Mouse (Mus musculus): ENCODE data around the gene Nme9. TPM values are rescaled to one million over a fixed set of nuclear protein-coding genes. Genes with fewer than 3 reads are reported as not detected.

Gene Nme9
- total and polyA plus RNA-seq, 2 experiments from 2014 or later: 0.18 TPM; not detected in 1

DNA sequence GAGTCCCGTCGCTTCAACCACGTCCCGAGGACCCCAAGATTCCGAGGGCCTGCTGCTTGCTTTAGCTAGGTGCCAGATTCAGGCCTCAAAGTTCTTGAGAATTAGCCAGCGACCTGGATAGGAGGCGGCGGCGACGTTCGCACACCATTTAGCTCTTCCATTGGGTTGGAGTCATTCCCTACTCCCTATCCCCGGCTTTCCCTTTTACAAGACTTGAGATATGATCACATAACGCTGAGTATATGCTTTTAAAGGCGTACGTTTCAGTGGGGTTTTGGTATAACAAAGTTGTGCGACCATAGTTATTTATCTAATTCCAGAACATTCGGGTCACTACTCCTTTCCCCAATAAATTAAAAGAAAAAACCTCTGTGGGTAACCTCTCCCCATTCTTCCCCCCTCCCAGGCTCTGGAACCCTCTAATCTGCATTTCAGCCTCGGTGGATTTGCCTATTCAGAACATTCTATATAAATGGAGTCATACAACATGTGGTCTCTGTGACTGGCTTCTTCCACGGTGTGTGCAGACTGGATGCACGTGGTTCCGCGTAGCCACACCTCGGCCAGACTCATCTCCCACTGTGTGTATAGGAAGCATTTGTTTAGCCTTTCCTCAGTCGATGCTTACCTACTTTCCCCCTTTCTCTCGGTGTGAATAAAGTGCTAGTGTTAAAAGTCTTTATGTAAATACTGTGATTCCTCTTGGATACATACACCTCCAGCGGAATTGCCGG, 14.1 kb upstream of the Nme9 start, which contains the start of gene Mras:
Mras (minus strand) TSS at position 351 of the 734 bp plus-strand sequence.
- H3K36me3 ChIP-seq (replicated peaks; ENCODE audit: control insufficient read depth, insufficient read depth, low read length): no peaks in the 10 kb centered on the region
- H3K9me3 ChIP-seq (replicated peaks; ENCODE audit: control insufficient read depth, low read length): no peaks in the 10 kb centered on the region
- 16% methylated on average over 27 of the region's 27 CpGs for WGBS
- ATAC-seq (ENCODE audit: insufficient read depth, low read depth) (peak; percentile 5; the same call in 1 of the 2 replicates), DNase-seq (ENCODE audit: low spot score) (peak; percentile 15)
- H3K27me3 ChIP-seq (ENCODE audit: control insufficient read depth, insufficient read depth, low read length): peaks cover 11% of the 10 kb centered on the region; the same call in 1 of the 2 replicates
- peak within 1 kb of the TSS; percentile 84 for H3K9ac ChIP-seq (replicated peaks; ENCODE audit: low read depth, low read length)
- H3K4me2 ChIP-seq (ENCODE audit: low read depth, low read length): peak within 1 kb of the TSS; percentile 94
- H3K4me3 ChIP-seq (ENCODE audit: low read depth, low read length): peak within 1 kb of the TSS; percentile 71
- peaks cover 5% of the 10 kb centered on the region; the same call in 1 of the 2 replicates for H3K4me1 ChIP-seq (ENCODE audit: control insufficient read depth, insufficient read depth)
- H3K27ac ChIP-seq (ENCODE audit: low read depth): peak within 1 kb of the TSS; percentile 86
- TF ChIP-seq CTCF (IDR thresholded peaks at IDR 0.05; ENCODE audit: low read depth) (no peak), EP300 (IDR thresholded peaks at IDR 0.05; ENCODE audit: low read depth) (no peak)

DNA sequence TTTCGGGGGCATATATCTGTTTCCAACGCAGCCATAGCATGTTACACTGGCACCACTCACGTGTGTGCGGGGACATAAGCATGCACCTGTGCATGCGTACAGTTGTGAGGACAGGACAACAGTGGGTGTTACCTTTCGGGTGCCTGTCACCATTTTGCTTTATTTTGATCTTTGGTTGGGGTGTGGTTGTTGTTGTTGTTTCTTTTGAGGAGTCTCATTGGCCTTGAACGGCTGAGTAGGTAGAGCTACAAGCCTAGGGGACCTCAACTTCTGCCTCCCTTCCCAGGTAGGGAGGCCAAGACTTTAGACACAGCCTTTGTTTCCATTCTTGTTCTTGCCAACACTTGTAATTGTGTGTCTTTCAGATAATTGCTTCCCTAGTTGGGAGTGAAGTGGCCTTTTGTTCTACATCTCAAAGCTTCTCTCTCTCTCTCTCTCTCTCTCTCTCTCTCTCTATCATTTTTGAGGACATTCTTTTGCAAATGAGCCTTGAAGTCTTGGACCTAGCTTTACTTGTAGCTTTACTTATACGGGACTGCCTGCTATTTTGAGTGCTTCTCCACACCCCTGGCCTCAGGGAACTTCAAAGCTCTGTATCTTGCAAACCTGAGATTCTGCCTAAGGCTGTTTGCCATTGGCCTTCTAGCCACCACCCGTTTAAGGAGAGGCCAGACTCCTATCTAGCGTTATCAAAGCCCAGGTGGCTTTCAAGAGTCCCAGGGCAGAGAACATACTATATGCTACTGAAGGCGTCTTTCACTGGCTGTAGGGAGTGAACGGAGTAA, 13.3 kb upstream of the Nme9 start:
- Histone ChIP-seq H3K4me3 (ENCODE audit: low read depth, low read length) (no peak overlapping the region), H3K4me2 (ENCODE audit: low read depth, low read length) (peak overlapping the region; percentile 94; the same call in 1 of the 2 replicates), H3K9ac (replicated peaks; ENCODE audit: low read depth, low read length) (no peak overlapping the region), H3K27ac (ENCODE audit: low read depth) (no peak overlapping the region), H3K9me3 (replicated peaks; ENCODE audit: control insufficient read depth, low read length) (no peaks in the 10 kb centered on the region), H3K27me3 (ENCODE audit: control insufficient read depth, insufficient read depth, low read length) (peaks cover 11% of the 10 kb centered on the region; the same call in 1 of the 2 replicates), H3K36me3 (replicated peaks; ENCODE audit: control insufficient read depth, insufficient read depth, low read length) (no peaks in the 10 kb centered on the region), H3K4me1 (ENCODE audit: control insufficient read depth, insufficient read depth) (peaks cover 5% of the 10 kb centered on the region; the same call in 1 of the 2 replicates)
- TF ChIP-seq CTCF (IDR thresholded peaks at IDR 0.05; ENCODE audit: low read depth) (no peak), EP300 (IDR thresholded peaks at IDR 0.05; ENCODE audit: low read depth) (no peak)
- ATAC-seq (ENCODE audit: insufficient read depth, low read depth) (no peak), DNase-seq (ENCODE audit: low spot score) (no peak)
- WGBS: 74% methylated on average over 12 of the region's 12 CpGs

GRCm38 (mm10) chr9:99439064-99439463, 12.2 kb upstream of the Nme9 start:
- peaks cover 11% of the 10 kb centered on the region; the same call in 1 of the 2 replicates for H3K27me3 ChIP-seq (ENCODE audit: control insufficient read depth, insufficient read depth, low read length)
- peaks cover 5% of the 10 kb centered on the region; the same call in 1 of the 2 replicates for H3K4me1 ChIP-seq (ENCODE audit: control insufficient read depth, insufficient read depth)
- no peak for DNase-seq (ENCODE audit: low spot score)
- no peak overlapping the region for H3K27ac ChIP-seq (ENCODE audit: low read depth)
- H3K4me2 ChIP-seq (ENCODE audit: low read depth, low read length): no peak overlapping the region
- H3K4me3 ChIP-seq (ENCODE audit: low read depth, low read length): no peak overlapping the region
- 70% methylated on average over 8 of the region's 8 CpGs for WGBS
- no peak overlapping the region for H3K9ac ChIP-seq (replicated peaks; ENCODE audit: low read depth, low read length)
- H3K9me3 ChIP-seq (replicated peaks; ENCODE audit: control insufficient read depth, low read length): no peaks in the 10 kb centered on the region
- H3K36me3 ChIP-seq (replicated peaks; ENCODE audit: control insufficient read depth, insufficient read depth, low read length): no peaks in the 10 kb centered on the region
- ATAC-seq (ENCODE audit: insufficient read depth, low read depth): no peak
- no peak for TF ChIP-seq EP300 (IDR thresholded peaks at IDR 0.05; ENCODE audit: low read depth)
- TF ChIP-seq CTCF (IDR thresholded peaks at IDR 0.05; ENCODE audit: low read depth): no peak

DNA sequence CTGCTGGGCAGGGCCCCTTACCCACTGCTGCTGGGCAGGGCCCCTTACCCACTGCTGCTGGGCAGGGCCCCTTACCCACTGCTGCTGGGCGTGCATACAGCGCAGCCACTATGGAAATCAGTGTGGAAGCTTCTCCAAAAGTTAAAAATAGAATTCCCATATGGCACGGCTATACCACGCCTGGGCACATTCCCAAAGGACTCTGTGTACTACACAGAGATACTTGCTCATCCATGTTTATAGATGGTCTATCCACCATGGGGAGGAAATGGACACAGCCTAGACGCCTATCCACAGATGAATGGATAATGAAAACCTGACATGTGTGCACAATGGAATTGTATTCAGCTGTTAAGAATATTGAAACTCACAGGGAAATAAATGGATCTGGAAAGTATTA, 10.3 kb upstream of the Nme9 start:
- Histone ChIP-seq H3K4me1 (ENCODE audit: control insufficient read depth, insufficient read depth) (peaks cover 5% of the 10 kb centered on the region; the same call in 1 of the 2 replicates), H3K9me3 (replicated peaks; ENCODE audit: control insufficient read depth, low read length) (no peaks in the 10 kb centered on the region), H3K27me3 (ENCODE audit: control insufficient read depth, insufficient read depth, low read length) (peaks cover 11% of the 10 kb centered on the region; the same call in 1 of the 2 replicates), H3K4me2 (ENCODE audit: low read depth, low read length) (no peak overlapping the region), H3K4me3 (ENCODE audit: low read depth, low read length) (no peak overlapping the region), H3K36me3 (replicated peaks; ENCODE audit: control insufficient read depth, insufficient read depth, low read length) (no peaks in the 10 kb centered on the region), H3K27ac (ENCODE audit: low read depth) (no peak overlapping the region), H3K9ac (replicated peaks; ENCODE audit: low read depth, low read length) (no peak overlapping the region)
- WGBS: 62% methylated on average over 5 of the region's 5 CpGs
- TF ChIP-seq CTCF (IDR thresholded peaks at IDR 0.05; ENCODE audit: low read depth) (no peak), EP300 (IDR thresholded peaks at IDR 0.05; ENCODE audit: low read depth) (no peak)
- no peak for ATAC-seq (ENCODE audit: insufficient read depth, low read depth)
- DNase-seq (ENCODE audit: low spot score): no peak

- Histone ChIP-seq H3K9me3 (replicated peaks; ENCODE audit: control insufficient read depth, low read length) (no peaks in the 10 kb centered on the region), H3K4me1 (ENCODE audit: control insufficient read depth, insufficient read depth) (peaks cover 5% of the 10 kb centered on the region; the same call in 1 of the 2 replicates), H3K4me3 (ENCODE audit: low read depth, low read length) (no peak overlapping the region), H3K27me3 (ENCODE audit: control insufficient read depth, insufficient read depth, low read length) (peaks cover 11% of the 10 kb centered on the region; the same call in 1 of the 2 replicates), H3K36me3 (replicated peaks; ENCODE audit: control insufficient read depth, insufficient read depth, low read length) (no peaks in the 10 kb centered on the region), H3K4me2 (ENCODE audit: low read depth, low read length) (no peak overlapping the region), H3K27ac (ENCODE audit: low read depth) (no peak overlapping the region), H3K9ac (replicated peaks; ENCODE audit: low read depth, low read length) (no peak overlapping the region)
- DNase-seq (ENCODE audit: low spot score) (no peak), ATAC-seq (ENCODE audit: insufficient read depth, low read depth) (no peak)
- TF ChIP-seq CTCF (IDR thresholded peaks at IDR 0.05; ENCODE audit: low read depth): no peak
- no peak for TF ChIP-seq EP300 (IDR thresholded peaks at IDR 0.05; ENCODE audit: low read depth)
- WGBS: 83% methylated on average over 4 of the region's 4 CpGs
These were observed 9.4 kb upstream of the Nme9 start for GRCm38 (mm10) chr9:99441647-99442433.

Measured in heart, postnatal 0 days (tissue).